Mouse (Mus musculus) 3134 (cell line): ENCODE results near the gene Tfg.
A peak's percentile ranks its signal among the peaks of the same experiment; 100 is the strongest.

Experiments
- DNase-seq: peaks from one replicate; pipeline ENCODE4 v3.0.0-alpha.2; 2011; ENCODE audit warnings: low spot score; ENCODE audit not compliant: insufficient read length; ENCODE audit errors: extremely low read depth

Gene Tfg

GRCm38 (mm10) chr16:56717224-56718200 is at the start of gene Tfg:
TSS of gene Tfg (minus strand) at chr16:56717450.
- peak; percentile 99 for DNase-seq

GRCm38 (mm10) chr16:56729060-56729459 is 11.8 kb upstream of the Tfg start:
- no peak for DNase-seq

GRCm38 (mm10) chr16:56724927-56725326 is 7.7 kb upstream of the Tfg start:
- DNase-seq: no peak

- no peak for DNase-seq
Measured at GRCm38 (mm10) chr16:56722357-56722756, 5.1 kb upstream of the Tfg start.

GRCm38 (mm10) chr16:56719031-56719430 is 1.8 kb upstream of the Tfg start:
- no peak for DNase-seq

GRCm38 (mm10) chr16:56716557-56717179 is 582 bp downstream of the Tfg start:
- no peak for DNase-seq

- no peak for DNase-seq
Measured at GRCm38 (mm10) chr16:56715608-56716007, 1.6 kb downstream of the Tfg start.

GRCm38 (mm10) chr16:56710071-56710470 is 7.2 kb downstream of the Tfg start:
- DNase-seq: no peak

- DNase-seq: no peak
Measured at GRCm38 (mm10) chr16:56705731-56706130, 11.5 kb downstream of the Tfg start.

GRCm38 (mm10) chr16:56700898-56701297 is 16.4 kb downstream of the Tfg start:
- DNase-seq: no peak

GRCm38 (mm10) chr16:56696448-56696847 is 20.8 kb downstream of the Tfg start:
- DNase-seq: no peak

- DNase-seq: no peak
Measured at GRCm38 (mm10) chr16:56690715-56691114, 26.5 kb downstream of the Tfg start.

- DNase-seq: no peak
Measured at GRCm38 (mm10) chr16:56686747-56687146, 30.5 kb downstream of the Tfg start.

- DNase-seq: no peak
Measured at GRCm38 (mm10) chr16:56681010-56681645, 36.1 kb downstream of the Tfg start.

GRCm38 (mm10) chr16:56677146-56677545 is 40.1 kb downstream of the Tfg start:
- DNase-seq: no peak

- no peak for DNase-seq
Measured at GRCm38 (mm10) chr16:56673420-56673819, 43.8 kb downstream of the Tfg start.

GRCm38 (mm10) chr16:56670941-56671340 is 46.3 kb downstream of the Tfg start:
- DNase-seq: no peak

- no peak for DNase-seq
Measured at GRCm38 (mm10) chr16:56669520-56669919, 47.7 kb downstream of the Tfg start.

- DNase-seq: no peak
Measured at GRCm38 (mm10) chr16:56658866-56659265, 58.4 kb downstream of the Tfg start.

GRCm38 (mm10) chr16:56655193-56655910 is 61.9 kb downstream of the Tfg start:
- DNase-seq: no peak
